Mouse (Mus musculus) small intestine, adult 2 months (tissue): ENCODE measurements around the gene Vegfb. TPM values are rescaled to one million over a fixed set of nuclear protein-coding genes. Genes with fewer than 3 reads are reported as not detected.

ENCODE experiments used
- H3K27ac ChIP-seq: fragments of 200-500 bp; 2 replicates; pipeline ENCODE4 v1.5.1; 2012; ENCODE audit warnings: low read depth, low read length, control low read depth, inconsistent platforms; ENCODE audit not compliant: insufficient read depth
- H3K27me3 ChIP-seq: fragments of 200-500 bp; 2 replicates; pipeline ENCODE4 v1.6.1; 2012; ENCODE audit warnings: mild to moderate bottlenecking, moderate library complexity, low read length, inconsistent platforms; ENCODE audit not compliant: control insufficient read depth, insufficient read depth
- H3K36me3 ChIP-seq: fragments of 200-500 bp; 2 replicates; pipeline ENCODE4 v1.6.1; 2012; ENCODE audit warnings: mild to moderate bottlenecking, low read length, control low read depth, inconsistent platforms; ENCODE audit not compliant: control insufficient read depth, insufficient read depth
- H3K4me1 ChIP-seq: fragments of 200-500 bp; 2 replicates; pipeline ENCODE4 v1.6.1; 2012; ENCODE audit warnings: low read length, inconsistent platforms, mixed read lengths; ENCODE audit not compliant: control insufficient read depth, insufficient read depth, insufficient read length
- H3K4me3 ChIP-seq: fragments of 200-500 bp; 2 replicates; pipeline ENCODE4 v1.5.1; 2012; ENCODE audit warnings: low read depth, mild to moderate bottlenecking, control low read depth, inconsistent platforms, low read length, moderate library complexity
- CTCF ChIP-seq: fragments of 200-500 bp; IDR thresholded peaks from 2 replicates; pipeline ENCODE4 v1.5.1; 2012; ENCODE audit warnings: low read depth, mild to moderate bottlenecking, control low read depth, inconsistent platforms, low read length, moderate library complexity, mixed read lengths; ENCODE audit not compliant: insufficient replicate concordance, insufficient read length; ENCODE audit errors: extremely low read depth
- POLR2A ChIP-seq: fragments of 200-500 bp; IDR thresholded peaks from 2 replicates; pipeline ENCODE4 v1.6.1; 2012; ENCODE audit warnings: low read depth, mild to moderate bottlenecking, control low read depth, inconsistent platforms, low read length, moderate library complexity
- WGBS: fragments of 180-500 bp; shearing (Covaris S2); methylation state at CpG from one replicate; pipeline ENCODE4 v1.1.7; 2018; 5-methylcytosine and 5-hydroxymethylcytosine counted together
- polyA plus RNA-seq: library from polyadenylated mRNA; depleted of rRNA; stranded (reverse); fragments of >200 nt; gene quantifications from 2 replicates; pipeline ENCODE4 v1.2.3, GENCODE M21; 2012

The Vegfb gene
- polyA plus RNA-seq, 1 experiment: 20.4 TPM

DNA sequence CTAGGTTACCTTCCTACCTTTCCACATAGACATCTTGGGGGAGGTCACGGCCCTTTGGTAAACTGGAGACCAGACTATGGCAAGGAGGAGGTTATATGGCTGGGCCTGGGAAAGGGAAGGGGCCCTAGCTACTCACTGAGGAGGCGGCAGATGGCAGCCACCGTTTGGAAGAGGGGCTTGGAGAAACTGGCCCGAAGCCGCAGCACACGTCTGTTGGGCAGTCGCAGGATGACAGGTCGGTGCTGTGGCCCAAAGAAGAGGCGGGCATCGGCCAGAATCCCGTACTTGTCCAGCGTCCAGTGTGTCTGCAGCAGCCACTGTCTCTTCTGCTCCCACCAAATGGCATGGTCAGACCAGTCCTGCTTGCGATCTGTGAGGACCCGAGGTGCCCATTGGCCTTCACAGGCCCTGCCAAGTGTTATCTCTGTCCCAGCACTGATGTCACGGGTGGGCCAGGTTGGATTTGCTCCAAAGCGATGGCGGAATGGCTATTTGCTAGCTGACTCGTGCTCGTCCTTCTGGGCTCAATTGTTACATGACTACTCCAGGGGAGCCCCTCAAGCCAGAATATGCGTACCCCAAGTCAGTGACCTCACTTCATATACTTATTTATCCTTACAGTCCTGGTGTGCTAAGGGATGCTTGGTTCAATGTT lies 27.2 kb upstream of the Vegfb start:
- Histone ChIP-seq H3K27ac (no peak overlapping the region), H3K4me3 (no peak overlapping the region), H3K4me1 (peaks cover 2% of the 10 kb centered on the region; the same call in 1 of the 2 replicates), H3K36me3 (no peaks in the 10 kb centered on the region), H3K27me3 (no peaks in the 10 kb centered on the region)
- WGBS: 90% methylated on average over 20 of the region's 20 CpGs
- TF ChIP-seq POLR2A (no peak), CTCF (no peak)

DNA sequence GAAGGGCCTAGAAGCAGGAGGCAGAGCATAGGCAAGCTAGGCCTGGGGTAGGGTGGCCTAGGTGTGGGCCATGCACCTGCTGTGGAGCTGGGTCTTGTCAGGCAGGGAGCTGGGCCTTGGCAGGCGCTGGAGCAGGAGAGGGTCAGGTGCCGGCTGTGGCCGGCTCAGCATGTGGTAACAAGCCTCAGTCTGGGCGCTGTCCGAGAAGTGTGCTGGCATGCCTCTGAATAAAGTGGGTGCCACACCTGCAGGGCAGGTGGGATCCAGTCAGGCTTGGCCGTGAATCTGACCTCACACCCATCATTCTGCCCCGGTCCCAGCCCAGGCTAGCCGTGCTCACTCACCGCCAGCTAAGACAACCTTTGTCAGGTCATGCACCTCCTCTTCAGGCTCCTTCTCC lies 26.5 kb upstream of the Vegfb start:
- no peaks in the 10 kb centered on the region for H3K27me3 ChIP-seq
- 94% methylated on average over 9 of the region's 9 CpGs for WGBS
- TF ChIP-seq POLR2A (no peak), CTCF (no peak)
- H3K36me3 ChIP-seq: no peaks in the 10 kb centered on the region
- peaks cover 2% of the 10 kb centered on the region; the same call in 1 of the 2 replicates for H3K4me1 ChIP-seq
- H3K4me3 ChIP-seq: no peak overlapping the region
- no peak overlapping the region for H3K27ac ChIP-seq

DNA sequence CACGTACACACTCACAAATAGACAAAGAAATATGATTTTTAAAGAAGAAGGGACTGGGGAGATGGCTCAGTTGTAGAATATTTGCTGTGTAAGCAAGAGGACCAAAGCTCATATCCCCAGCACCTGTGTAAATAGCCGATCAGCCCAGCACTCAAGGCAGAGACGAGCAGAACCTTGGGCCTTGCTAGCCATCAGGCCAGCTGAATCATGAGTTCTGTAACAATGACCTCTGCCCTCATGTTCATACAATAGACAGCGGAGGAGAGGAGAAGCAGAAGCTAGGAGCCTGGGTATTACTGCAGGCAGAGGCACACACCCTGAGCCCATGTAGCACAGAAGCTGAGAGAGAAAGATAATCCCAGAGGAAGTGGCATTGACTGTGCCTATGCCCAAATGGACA lies 25.0 kb upstream of the Vegfb start:
- Histone ChIP-seq H3K36me3 (no peaks in the 10 kb centered on the region), H3K27ac (peak overlapping the region; percentile 52), H3K27me3 (no peaks in the 10 kb centered on the region), H3K4me1 (peaks cover 2% of the 10 kb centered on the region; the same call in 1 of the 2 replicates), H3K4me3 (no peak overlapping the region)
- 34% methylated on average over 4 of the region's 4 CpGs for WGBS
- no peak for TF ChIP-seq CTCF
- no peak for TF ChIP-seq POLR2A

DNA sequence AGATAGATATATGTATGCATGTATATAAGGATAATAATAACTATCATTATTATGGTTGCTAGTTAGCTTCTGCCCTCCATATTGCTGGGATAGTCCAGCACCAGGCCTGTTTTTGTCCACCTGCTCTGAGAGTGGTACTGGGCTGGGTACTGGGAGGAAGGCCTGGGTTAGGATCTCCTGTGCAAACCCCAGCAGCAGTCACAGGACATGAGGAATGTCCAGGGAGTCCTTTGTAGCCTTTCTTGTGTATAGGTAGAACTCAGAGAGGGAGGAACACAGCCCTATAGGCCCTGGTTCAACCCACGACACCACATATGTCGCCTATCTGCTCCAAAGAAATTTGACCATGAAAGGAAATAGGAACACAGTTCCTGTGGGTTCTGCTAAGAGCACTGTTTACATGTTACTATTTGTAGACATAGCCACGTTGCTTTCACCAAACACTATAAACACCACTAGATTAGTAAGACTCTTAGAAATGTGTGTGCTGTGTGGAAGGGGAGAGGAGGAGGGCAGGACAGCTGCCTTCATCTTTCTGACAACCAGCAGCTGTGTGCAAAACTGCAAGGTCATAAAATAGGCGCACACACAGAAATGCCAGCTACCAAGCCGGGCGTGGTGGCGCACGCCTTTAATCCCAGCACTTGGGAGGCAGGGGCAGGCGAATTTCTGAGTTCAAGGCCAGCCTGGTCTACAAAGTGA lies 19.6 kb upstream of the Vegfb start:
- Histone ChIP-seq H3K36me3 (no peaks in the 10 kb centered on the region), H3K27ac (peak overlapping the region; percentile 67), H3K4me3 (no peak overlapping the region), H3K4me1 (no peaks in the 10 kb centered on the region), H3K27me3 (no peaks in the 10 kb centered on the region)
- TF ChIP-seq CTCF: no peak
- TF ChIP-seq POLR2A: no peak
- WGBS: 59% methylated on average over 9 of the region's 9 CpGs

DNA sequence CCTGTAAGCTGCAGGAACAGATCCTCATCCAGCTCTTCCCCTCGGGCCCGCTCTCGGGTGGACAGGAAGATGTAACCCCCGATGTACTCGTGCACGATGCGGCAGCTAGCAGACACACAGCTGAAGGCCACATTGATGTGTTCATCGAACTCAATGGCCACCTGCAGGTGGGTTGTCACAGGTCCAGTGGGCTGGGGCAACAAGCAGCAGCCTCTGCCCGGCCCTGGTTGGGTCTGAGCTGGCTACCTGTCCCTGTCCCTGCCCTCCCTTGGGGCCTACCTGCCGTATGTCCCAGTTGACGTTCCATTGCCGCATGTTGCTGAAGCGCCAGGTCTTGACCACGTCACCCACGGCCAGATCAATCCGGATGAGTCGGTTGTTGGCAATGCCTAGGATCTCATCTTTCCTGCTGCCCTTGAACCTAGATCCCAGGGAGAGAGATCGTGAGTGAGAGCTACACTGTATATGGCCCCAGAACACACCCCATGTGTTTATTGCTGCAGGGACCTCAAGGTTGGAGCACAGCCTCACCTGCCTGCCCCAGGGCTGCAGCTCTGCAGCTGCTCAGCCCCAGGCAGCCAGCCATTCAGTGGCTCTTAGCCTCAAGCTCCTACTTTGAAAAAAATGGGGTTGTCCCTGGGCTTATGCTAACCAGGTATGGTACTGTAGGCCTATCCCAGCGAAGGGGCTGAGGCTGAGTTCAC lies 12.1 kb upstream of the Vegfb start:
- whole genome bisulfite sequencing: 69% methylated on average over 19 of the region's 19 CpGs
- H3K4me1 ChIP-seq: peaks cover 23% of the 10 kb centered on the region
- no peak overlapping the region for H3K4me3 ChIP-seq
- TF ChIP-seq CTCF: no peak
- no peak for TF ChIP-seq POLR2A
- peaks cover 7% of the 10 kb centered on the region for H3K36me3 ChIP-seq
- peak overlapping the region; percentile 2; the same call in 1 of the 2 replicates for H3K27ac ChIP-seq
- H3K27me3 ChIP-seq: no peaks in the 10 kb centered on the region

DNA sequence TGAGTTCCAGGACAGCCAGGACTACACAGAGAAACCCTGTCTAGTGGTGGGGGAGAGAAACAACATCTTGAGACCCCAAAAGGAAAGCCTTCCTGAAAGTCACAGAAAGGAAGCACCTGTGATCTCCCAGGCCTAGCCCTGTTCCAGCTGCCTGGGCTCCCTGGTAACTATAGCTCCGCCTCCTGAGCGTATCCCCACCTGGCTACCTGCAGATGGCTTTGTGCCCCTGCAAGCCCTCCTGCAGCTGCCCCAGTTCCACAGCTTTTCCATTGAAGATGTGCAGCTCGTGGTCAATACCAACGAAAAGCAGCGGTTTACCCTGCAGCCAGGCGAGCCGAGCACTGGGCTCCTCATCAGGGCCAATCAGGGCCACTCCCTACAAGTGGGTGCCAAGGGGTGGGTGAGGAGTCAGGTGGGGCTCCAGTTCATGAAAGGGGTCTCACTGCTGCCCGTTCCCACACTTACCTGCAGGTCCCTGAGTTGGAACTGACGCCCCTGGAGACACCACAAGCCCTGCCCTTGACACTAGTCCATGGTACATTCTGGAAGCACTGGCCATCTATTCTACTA lies 10.4 kb upstream of the Vegfb start:
- H3K27me3 ChIP-seq: no peaks in the 10 kb centered on the region
- no peak overlapping the region for H3K4me3 ChIP-seq
- H3K4me1 ChIP-seq: peaks cover 23% of the 10 kb centered on the region
- H3K36me3 ChIP-seq: peaks cover 7% of the 10 kb centered on the region
- TF ChIP-seq CTCF (no peak), POLR2A (no peak)
- 87% methylated on average over 9 of the region's 9 CpGs for WGBS
- H3K27ac ChIP-seq: no peak overlapping the region

DNA sequence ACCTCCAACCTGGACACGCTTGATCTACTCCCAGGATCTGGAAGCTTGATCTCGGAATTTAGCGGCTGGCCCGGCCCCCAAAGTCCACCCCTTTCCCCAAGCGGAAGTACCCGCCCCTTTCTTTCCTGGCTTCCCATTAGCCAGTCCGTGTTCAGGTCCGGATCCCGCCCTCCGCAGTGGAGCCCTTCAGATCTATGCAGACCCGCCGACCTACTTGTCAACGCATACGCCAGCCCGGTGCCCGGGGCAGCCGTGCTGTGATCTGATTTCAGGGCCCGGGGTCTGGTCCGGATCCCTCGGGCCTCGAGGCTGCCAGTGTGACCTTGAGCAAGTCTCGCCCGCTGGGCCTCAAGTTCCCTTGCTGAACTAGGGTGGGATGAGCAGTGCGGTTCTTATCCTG lies 8.6 kb upstream of the Vegfb start, which contains the start of the genes Nudt22 and Trpt1:
Nudt22 (minus strand) TSS at position 112 of the 400 bp plus-strand sequence.
Trpt1 (plus strand) TSS at position 126 of the 400 bp plus-strand sequence.
- peaks cover 23% of the 10 kb centered on the region for H3K4me1 ChIP-seq
- H3K27me3 ChIP-seq: no peaks in the 10 kb centered on the region
- H3K27ac ChIP-seq: peak within 1 kb of the TSS; percentile 56
- TF ChIP-seq CTCF (no peak), POLR2A (peak; percentile 74)
- 1% methylated on average over 24 of the region's 24 CpGs for WGBS
- peak within 1 kb of the TSS; percentile 84 for H3K4me3 ChIP-seq
- H3K36me3 ChIP-seq: peaks cover 7% of the 10 kb centered on the region
